Mouse (Mus musculus): Measurements from ENCODE around the gene Bbip1. TPM values are rescaled to one million over a fixed set of nuclear protein-coding genes. Genes with fewer than 3 reads are reported as not detected.

The Bbip1 gene
- polyA plus RNA-seq, 1 experiment from 2014 or later = 75.7 TPM

DNA sequence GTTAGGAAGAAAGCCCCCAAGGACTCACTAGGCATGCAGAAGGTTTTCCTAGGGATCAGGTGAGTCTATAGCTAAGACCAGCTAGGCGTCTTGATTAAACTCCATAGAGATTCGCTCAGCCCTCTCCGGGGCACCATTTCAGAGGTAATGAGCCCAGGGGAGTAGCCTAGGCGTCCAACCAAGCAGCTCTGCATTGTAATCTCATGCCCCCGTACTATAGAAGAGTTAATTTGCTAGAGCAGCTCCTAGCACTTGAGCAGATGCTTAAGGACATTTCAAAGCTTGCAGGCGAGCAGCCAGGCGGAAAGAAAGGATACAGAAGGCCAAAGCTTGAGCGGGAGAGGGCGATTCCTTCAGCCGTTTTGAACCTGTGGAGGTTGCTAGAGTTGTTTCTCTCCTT is 59.0 kb downstream of the Bbip1 start:
- Histone ChIP-seq H3K36me3 (ENCODE audit: control insufficient read depth, insufficient read depth) (no peaks in the 10 kb centered on the region), H3K27me3 (replicated peaks; ENCODE audit: control insufficient read depth, insufficient read depth, low read length) (no peaks in the 10 kb centered on the region), H3K4me3 (ENCODE audit: low read depth, low read length) (no peak overlapping the region), H3K9ac (ENCODE audit: low read depth, low read length) (no peak overlapping the region), H3K9me3 (ENCODE audit: control insufficient read depth) (no peaks in the 10 kb centered on the region), H3K27ac (ENCODE audit: low read depth, low read length) (no peak overlapping the region), H3K4me1 (replicated peaks; ENCODE audit: control insufficient read depth, insufficient read depth, low read length) (0 out of 2 replicates have a peak, but pooled peaks cover 5% of the 10 kb centered on the region), H3K4me2 (replicated peaks; ENCODE audit: low read depth) (no peak overlapping the region)
- TF ChIP-seq CTCF (IDR thresholded peaks at IDR 0.05; ENCODE audit: low read depth) = no peak
- WGBS = 83% methylated on average over 10 of the region's 10 CpGs
- no peak for ATAC-seq

DNA sequence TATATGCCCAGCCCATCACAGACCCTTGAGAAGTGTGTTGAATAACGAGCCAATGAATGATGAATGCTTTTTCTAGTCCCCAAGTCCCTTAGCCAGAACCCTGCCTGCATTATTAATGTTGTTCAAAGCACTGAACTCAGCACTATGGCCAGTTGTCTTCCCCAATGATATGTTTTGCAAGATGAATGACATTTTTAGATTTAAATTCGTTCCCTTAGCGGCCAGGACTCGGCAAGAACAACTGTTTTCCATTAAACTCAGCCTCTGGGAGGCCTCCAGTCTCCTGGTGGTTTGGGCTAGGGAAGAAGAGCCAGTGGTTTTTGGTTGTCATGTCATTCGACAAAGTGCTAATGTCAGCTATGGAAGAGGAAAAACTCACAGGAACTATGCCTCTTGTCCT is 62.6 kb downstream of the Bbip1 start:
- H3K27ac ChIP-seq (ENCODE audit: low read depth, low read length) = no peak overlapping the region
- H3K36me3 ChIP-seq (ENCODE audit: control insufficient read depth, insufficient read depth) = no peaks in the 10 kb centered on the region
- no peak overlapping the region for H3K4me2 ChIP-seq (replicated peaks; ENCODE audit: low read depth)
- 68% methylated on average over 5 of the region's 5 CpGs for WGBS
- no peak for TF ChIP-seq CTCF (IDR thresholded peaks at IDR 0.05; ENCODE audit: low read depth)
- H3K4me3 ChIP-seq (ENCODE audit: low read depth, low read length) = no peak overlapping the region
- H3K27me3 ChIP-seq (replicated peaks; ENCODE audit: control insufficient read depth, insufficient read depth, low read length) = no peaks in the 10 kb centered on the region
- no peak for ATAC-seq
- H3K4me1 ChIP-seq (replicated peaks; ENCODE audit: control insufficient read depth, insufficient read depth, low read length) = no peaks in the 10 kb centered on the region
- no peak overlapping the region for H3K9ac ChIP-seq (ENCODE audit: low read depth, low read length)
- no peaks in the 10 kb centered on the region for H3K9me3 ChIP-seq (ENCODE audit: control insufficient read depth)

- no peaks in the 10 kb centered on the region for H3K27me3 ChIP-seq (replicated peaks; ENCODE audit: control insufficient read depth, insufficient read depth, low read length)
- no peaks in the 10 kb centered on the region for H3K9me3 ChIP-seq (ENCODE audit: control insufficient read depth)
- no peaks in the 10 kb centered on the region for H3K36me3 ChIP-seq (ENCODE audit: control insufficient read depth, insufficient read depth)
- no peak for ATAC-seq
- WGBS = 81% methylated on average over 1 of the region's 1 CpGs
- H3K4me3 ChIP-seq (ENCODE audit: low read depth, low read length) = no peak overlapping the region
- H3K9ac ChIP-seq (ENCODE audit: low read depth, low read length) = no peak overlapping the region
- no peaks in the 10 kb centered on the region for H3K4me1 ChIP-seq (replicated peaks; ENCODE audit: control insufficient read depth, insufficient read depth, low read length)
- H3K27ac ChIP-seq (ENCODE audit: low read depth, low read length) = no peak overlapping the region
- TF ChIP-seq CTCF (IDR thresholded peaks at IDR 0.05; ENCODE audit: low read depth) = no peak
- H3K4me2 ChIP-seq (replicated peaks; ENCODE audit: low read depth) = no peak overlapping the region
Observed at GRCm38 (mm10) chr19:53880460-53880859, 64.0 kb downstream of the Bbip1 start.

Other genes starting within 250 kb of the Bbip1 start
- 65.5 and 75.2 TPM in 2 replicates for gene Pdcd4, start 52.4 kb downstream of the Bbip1 start, polyA plus RNA-seq (2015; fragmentation: Nextera tagmentation; extraction: Ambion mirVana)
- 26.1 and 33.3 TPM in 2 replicates for gene Shoc2, start 321 bp downstream of the Bbip1 start, polyA plus RNA-seq (2015; fragmentation: Nextera tagmentation; extraction: Ambion mirVana)
- gene Adra2a, start 99.5 kb upstream of the Bbip1 start, polyA plus RNA-seq (2015; fragmentation: Nextera tagmentation; extraction: Ambion mirVana) = 1.2 and 1.3 TPM in 2 replicates

Measured in intestine, postnatal 0 days (tissue).